Mouse (Mus musculus): ENCODE data around the gene Grik5.

Gene Grik5

DNA sequence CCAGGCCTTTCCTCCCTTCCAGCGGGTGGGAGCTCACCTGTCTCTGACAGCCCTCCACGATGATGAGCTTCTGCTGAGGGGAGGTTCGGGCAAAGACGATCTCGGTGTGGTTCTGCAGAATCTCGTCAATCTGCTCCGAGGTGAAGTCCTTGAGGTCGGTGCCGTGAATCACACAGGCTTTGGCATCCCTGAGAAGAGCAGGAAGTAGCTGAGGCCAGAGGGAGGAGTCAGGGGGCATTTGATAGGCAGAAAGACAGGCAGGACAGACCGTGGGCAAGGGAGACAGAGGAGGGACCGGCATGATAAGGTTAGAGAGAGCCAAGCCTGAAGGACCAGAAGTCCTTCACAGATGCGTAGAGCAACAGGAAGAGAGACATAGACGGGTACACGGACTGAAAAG lies 84.2 kb downstream of the Grik5 start:
- ChIA-PET CTCF (interaction anchor here in 3 of 4 experiments (0.6 to 1.6 kb wide), 7 partner anchors 15 to 116 kb away, joined by 3 to 7 read pairs (median 3); partner anchors contain the start of gene Rabac1 (in 1 of the 3)), POLR2A (interaction anchor here in 3 of 4 experiments (0.5 to 2.3 kb wide), 7 partner anchors 10 to 135 kb away, joined by 3 to 7 read pairs (median 5); partner anchors contain the start of genes Rabac1 (in 1 of the 3) and Rps19 (in 1 of the 3))

DNA sequence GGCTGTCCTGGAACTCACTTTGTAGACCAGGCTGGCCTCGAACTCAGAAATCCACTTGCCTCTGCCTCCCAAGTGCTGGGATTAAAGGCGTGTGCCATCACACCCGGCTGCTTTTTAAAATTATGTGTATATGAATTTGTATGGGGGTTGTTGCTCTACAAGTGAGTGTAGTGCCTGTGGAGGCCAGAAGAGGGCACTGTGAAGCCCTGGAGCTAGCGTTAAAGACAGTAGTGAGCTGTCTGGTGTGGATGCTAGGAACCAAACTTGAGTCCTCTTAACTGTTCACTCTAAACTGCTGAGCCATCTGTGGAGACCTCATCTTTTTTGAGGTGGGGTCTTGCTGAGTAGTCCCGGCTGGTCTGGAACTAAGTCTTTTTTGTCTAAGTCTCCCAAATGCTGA lies 86.3 kb downstream of the Grik5 start:
- POLR2A ChIA-PET = interaction anchor here in 3 of 4 experiments (0.6 to 1.4 kb wide), 6 partner anchors 13 to 146 kb away, joined by 3 to 6 read pairs (median 3); partner anchors contain the start of genes Rabac1 (in 2 of the 3) and Rps19 (in 1 of the 3)
- CTCF ChIA-PET = interaction anchor here (0.5 to 3.4 kb wide), 46 partner anchors 8 to 901 kb away, joined by 3 to 42 read pairs (median 3); partner anchors contain the start of genes Rabac1 (in 3 of the 4), Dmrtc2 (in 1 of the 4) and Lypd4 (in 1 of the 4)

DNA sequence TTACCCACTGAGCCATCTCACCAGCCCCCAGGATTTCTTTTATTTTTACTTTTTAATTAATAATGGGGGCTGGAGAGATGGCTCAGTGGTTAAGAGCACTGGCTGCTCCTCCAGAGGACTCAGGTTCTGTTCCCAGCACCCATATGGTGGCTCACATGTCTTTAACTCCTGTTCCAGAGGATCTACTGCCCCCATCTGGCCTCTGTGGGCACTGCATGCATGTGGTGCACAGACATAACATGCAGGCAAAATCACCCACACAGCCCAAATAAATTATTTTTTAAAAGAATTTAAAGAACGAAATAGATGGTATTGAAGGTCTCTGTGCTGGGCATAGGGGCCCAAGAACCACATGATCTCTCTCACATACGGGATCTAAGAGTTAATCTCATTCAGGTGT lies 87.8 kb downstream of the Grik5 start:
- POLR2A ChIA-PET = interaction anchor here in 3 of 4 experiments (0.5 to 2.6 kb wide), 7 partner anchors 10 to 133 kb away, joined by 3 to 5 read pairs (median 4); partner anchors contain the start of gene Rabac1 (in 1 of the 3)
- CTCF ChIA-PET = interaction anchor here in 3 of 4 experiments (0.6 to 3.4 kb wide), 13 partner anchors 10 to 383 kb away, joined by 3 to 42 read pairs (median 5); partner anchors contain the start of gene Rabac1 (in 1 of the 3)

DNA sequence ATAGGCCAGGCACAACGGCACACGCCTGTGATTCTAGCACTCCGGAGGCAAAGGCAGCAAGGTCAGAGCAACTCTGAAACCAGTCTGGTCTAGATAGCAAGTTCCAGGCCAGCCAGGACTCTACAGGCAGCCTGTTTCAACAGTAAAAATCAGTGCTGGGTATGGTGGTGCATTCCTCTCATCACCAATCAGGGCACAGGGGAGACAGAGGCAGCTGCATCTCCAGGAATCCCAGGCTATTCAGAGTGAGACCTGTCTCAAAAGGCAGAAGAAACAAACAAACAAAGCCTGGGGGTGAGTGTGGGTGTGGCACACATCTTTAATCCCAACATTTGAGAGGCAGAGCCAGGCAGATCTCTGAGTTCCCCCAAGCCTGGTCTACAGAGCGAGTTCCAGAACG lies 88.8 kb downstream of the Grik5 start:
- POLR2A ChIA-PET = interaction anchor here in 3 of 4 experiments (0.6 to 2.6 kb wide), 8 partner anchors 11 to 141 kb away, joined by 3 to 5 read pairs (median 4); partner anchors contain the start of gene Rabac1 (in 1 of the 3)

DNA sequence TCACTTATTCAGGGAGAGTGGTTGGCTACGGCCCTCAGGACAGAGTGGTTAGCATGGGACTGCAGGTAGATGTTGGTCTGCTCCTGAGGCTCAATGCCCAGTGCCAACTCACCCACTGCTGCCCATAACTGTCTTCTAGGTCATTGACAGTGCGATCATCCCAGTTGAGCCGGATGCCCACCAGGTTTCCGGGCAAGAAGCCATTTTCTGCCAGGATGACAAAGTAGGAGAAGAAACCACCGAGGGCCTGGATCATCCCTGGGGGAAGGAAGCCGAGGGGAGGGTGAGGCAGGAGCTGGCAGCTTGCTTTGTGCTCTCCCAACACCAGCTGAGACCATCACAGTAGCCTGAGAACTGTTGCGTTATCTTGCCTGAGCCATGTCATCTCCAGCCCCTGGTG lies 91.7 kb downstream of the Grik5 start:
- CTCF ChIA-PET = no interaction called here
- POLR2A ChIA-PET = no interaction called here

More for the DNA sequence above, 88.8 kb downstream of the Grik5 start:
- CTCF ChIA-PET = interaction anchor here (0.6 to 3.4 kb wide), 15 partner anchors 9 to 401 kb away, joined by 3 to 42 read pairs (median 3); partner anchors contain the start of gene Rabac1 (in 1 of the 4)

DNA sequence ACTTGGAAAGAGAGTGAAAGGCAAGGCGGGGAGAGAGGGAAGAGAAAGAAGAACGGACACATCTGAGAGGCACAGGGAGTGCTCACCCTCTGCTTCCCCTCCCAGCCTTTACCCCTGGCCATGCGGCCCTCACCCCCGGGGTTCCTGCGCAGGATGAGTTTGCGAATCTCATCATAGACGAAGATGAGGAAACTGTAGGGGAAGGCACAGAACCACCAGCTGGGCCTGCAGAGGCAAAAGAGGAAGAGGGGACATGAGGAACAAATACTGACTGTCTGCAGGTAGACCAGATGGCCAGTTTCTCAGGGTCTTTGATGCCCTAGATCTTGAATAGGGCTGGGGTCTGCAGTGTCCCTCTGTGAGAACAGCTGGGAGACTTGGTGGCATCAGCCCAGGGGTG lies 93.4 kb downstream of the Grik5 start:
- CTCF ChIA-PET = no interaction called here
- POLR2A ChIA-PET = interaction anchor here in 1 of 4 experiments (0.5 kb wide), 1 partner anchor 139 kb away, joined by 3 read pairs; no protein-coding TSS in a partner anchor

DNA sequence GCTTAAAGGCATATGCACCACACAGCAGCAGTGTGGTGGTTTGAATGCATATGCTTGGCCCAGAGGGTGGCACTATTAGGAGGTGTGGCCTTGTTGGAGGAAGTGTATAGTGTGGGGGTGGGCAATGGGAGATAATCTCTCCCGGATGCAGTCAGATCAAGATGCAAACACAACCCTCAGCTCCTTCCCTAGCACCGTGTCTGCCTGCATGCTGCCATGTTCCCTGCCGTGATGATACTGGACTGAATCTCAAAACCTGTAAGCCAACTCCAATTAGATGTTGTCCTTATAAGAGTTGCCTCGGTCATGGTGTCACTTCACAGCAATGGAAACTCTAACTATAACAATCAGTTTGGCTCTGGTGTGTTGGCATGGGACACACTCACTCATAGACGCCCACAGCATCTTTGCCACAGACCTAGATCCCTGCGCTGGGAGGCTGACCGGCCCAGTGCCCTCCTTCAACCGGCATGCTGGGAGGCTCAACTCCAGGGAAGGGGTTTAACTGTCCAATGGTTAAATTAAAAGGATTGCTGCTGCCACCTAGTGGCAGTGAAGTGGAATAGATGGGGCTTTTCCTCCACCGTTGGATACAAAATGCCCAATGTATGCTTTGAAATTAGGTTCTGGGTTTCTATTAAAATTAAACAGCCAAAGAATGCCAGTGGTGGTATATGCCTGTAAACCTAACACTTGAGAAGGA lies 97.1 kb downstream of the Grik5 start:
- CTCF ChIA-PET = interaction anchor here in 3 of 4 experiments (0.6 to 3.4 kb wide), 8 partner anchors 9 to 676 kb away, joined by 3 to 42 read pairs (median 4); no protein-coding TSS in a partner anchor
- POLR2A ChIA-PET = interaction anchor here in 3 of 4 experiments (0.6 to 1.4 kb wide), 3 partner anchors 10 to 84 kb away, joined by 3 read pairs; no protein-coding TSS in a partner anchor

DNA sequence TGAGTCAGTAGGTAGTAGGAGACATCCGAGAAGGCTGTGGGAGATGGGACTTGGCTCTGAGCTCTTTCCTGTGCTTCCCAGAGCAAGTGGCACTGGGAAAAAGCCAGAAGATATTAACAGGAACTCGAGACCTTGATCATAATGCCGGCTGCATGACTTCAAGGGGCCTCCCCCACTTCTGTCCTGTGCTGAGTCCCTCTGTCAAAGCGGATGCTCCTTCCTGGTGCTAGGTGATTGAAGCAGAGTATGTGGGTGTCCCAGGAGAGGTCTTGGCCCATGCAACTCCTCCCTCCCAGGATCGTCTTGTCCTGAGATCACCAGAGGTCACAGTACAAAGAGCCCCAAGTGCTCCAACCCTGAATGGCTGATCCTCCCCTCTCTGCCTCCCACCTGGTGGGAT lies 98.2 kb downstream of the Grik5 start:
- POLR2A ChIA-PET = interaction anchor here in 2 of 4 experiments (0.6 to 3.1 kb wide), 7 partner anchors 67 to 265 kb away, joined by 3 to 21 read pairs (median 3); no protein-coding TSS in a partner anchor
- CTCF ChIA-PET = interaction anchor here in 2 of 4 experiments (0.8 to 3.5 kb wide), 9 partner anchors 10 to 198 kb away, joined by 3 to 42 read pairs (median 5); partner anchors contain the start of gene Rps19 (in 1 of the 2)

DNA sequence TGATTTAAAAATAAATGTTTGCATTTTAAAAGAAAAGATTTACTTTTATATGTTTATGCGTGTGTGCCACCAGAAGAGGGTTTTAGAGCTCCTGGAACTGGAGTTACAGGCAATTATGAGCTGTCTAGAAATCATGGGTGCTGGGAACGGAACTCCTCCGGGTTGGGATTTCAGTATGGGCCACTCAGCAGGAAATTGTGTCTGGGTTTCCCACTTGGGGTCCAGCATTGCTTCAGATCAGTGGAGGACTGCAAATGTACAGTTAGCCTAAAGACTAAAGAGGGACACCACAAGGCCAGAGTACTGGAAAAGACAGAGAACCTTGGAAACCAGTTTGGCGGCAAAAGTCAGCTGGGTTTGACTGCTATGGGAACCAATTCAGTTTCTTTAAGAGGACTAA lies 98.9 kb downstream of the Grik5 start:
- CTCF ChIA-PET = interaction anchor here (0.5 to 3.5 kb wide), 51 partner anchors 9 to 781 kb away, joined by 3 to 42 read pairs (median 4); partner anchors contain the start of genes B9d2 (in 1 of the 4), Cic (in 1 of the 4), Hnrnpul1 (in 1 of the 4) and Irgq (in 1 of the 4)

DNA sequence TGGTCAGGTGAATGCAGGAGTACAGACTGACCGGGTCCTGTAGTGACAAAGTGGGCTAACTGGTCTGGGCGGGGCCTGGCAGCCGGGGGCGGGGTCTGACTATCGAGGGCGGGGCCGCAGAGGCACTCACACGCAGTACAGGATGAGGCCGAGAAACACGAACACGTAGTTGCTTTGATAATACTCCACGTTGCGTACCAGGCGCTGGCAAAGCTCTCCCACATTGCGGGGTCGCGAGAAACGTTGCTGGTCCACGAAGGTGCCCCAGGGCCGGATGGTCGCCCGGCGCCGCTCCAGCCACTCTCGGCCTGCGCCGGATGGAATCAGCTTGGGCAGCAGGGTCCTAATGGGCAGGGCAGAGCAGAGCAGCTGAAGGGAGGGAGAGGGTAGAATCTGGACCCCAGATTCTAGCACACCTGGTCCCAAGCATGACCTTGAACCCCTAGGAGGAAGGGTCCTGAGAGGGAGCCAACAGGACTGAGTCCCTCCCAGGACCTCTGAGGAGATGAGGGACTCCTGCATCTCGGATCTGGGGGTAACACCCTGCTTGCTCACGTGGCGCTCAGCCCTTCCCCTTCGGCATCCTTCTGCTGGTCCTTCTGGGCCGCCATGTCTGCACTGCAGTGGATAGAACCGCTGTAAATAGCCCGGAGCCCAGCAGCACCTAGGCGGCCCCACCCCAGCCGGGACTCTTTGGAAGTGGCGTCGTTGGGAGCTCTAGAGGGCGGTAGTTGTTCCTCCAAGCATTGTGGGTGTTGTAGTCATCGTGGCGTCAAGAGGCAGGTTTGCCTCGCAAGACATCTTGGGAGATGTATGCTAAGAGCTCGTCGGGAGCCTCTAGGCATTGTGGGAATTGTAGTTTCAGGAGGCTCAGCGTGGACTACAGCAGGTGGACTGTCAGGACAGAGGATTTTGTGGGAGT lies 99.9 kb downstream of the Grik5 start, which contains the start of gene Rabac1:
TSS of gene Rabac1 (minus strand) at position 783 of the 922 bp plus-strand sequence.
- ChIA-PET CTCF (interaction anchor here (0.5 to 3.5 kb wide), 72 partner anchors 10 to 782 kb away, joined by 3 to 42 read pairs (median 4); partner anchors contain the start of genes B9d2 (in 1 of the 4), Cic (in 1 of the 4), Dmrtc2 (in 1 of the 4) and Ethe1 (in 1 of the 4)), POLR2A (interaction anchor here (0.6 to 3.3 kb wide), 83 partner anchors 10 to 812 kb away, joined by 3 to 52 read pairs (median 4); partner anchors contain the start of genes Rps19 (in 3 of the 4), Dmrtc2 (in 2 of the 4), Lypd4 (in 2 of the 4) and Phldb3 (in 2 of the 4))

More for the DNA sequence above, 98.9 kb downstream of the Grik5 start:
- POLR2A ChIA-PET = interaction anchor here (0.6 to 3.3 kb wide), 53 partner anchors 9 to 766 kb away, joined by 3 to 52 read pairs (median 5); partner anchors contain the start of genes Phldb3 (in 2 of the 4), Rps19 (in 2 of the 4), Smg9 (in 2 of the 4) and Cic (in 1 of the 4)

DNA sequence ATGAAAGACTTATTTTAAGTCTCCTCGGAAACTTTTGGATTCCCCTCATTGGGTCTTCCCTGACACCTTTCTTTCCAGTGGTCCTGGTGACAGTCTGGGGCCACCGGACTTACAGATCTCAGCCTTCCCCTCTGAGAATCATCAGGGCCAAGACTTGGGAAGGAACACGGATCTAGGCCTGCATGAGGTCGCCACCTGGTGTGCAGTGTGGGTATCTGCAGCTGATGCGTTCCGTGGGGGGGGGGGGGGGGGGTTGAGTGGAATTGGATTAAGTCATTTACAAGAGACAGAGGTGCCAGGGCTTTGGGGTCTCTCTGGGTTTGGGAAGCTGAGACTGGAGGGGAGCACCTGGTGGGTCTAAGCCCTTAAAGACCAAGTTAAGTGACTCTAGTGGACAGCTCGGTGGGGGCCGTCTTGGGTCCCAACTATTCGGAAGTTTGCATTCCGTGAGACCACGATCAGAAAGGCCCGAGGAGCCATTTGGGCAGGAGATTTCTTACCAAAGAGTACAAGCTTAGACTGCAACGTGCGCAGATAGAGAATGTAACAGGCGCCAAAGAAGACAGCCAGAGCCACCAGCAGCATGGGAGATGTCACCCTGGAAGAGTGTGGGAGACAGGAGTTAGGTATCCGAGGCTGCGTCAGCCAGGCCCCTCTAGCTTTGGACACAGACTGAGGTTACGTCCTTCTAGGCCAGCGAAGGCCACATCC lies 100.7 kb downstream of the Grik5 start:
- CTCF ChIA-PET = interaction anchor here (0.5 to 3.5 kb wide), 30 partner anchors 9 to 609 kb away, joined by 3 to 42 read pairs (median 4); partner anchors contain the start of genes Ethe1 (in 1 of the 4) and Zfp575 (in 1 of the 4)
- POLR2A ChIA-PET = interaction anchor here (0.7 to 3.3 kb wide), 28 partner anchors 17 to 462 kb away, joined by 3 to 52 read pairs (median 5); partner anchors contain the start of genes Rps19 (in 3 of the 4), Dmrtc2 (in 1 of the 4) and Lypd4 (in 1 of the 4)

DNA sequence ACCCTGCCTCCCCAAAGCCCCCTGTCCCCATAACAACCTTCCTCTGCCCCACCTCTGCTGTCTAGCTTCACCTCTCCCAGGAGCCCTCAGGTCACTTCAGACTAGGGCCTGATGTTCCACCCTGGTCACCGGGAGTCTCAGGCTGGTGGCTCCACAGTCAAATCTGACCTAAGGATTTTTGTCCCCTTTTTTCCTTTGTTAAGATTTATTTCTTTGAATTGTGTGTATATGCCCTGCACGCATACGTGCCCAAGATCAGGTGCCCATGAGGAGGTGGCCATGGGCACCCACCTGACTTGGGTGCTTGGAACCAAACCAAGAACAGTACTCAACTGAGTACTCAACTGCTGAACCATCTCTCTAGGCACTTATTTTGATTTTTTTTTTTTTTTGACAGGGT lies 101.8 kb downstream of the Grik5 start:
- CTCF ChIA-PET = interaction anchor here in 2 of 4 experiments (1.4 to 3.4 kb wide), 3 partner anchors 80 to 308 kb away, joined by 3 to 28 read pairs (median 19); no protein-coding TSS in a partner anchor
- POLR2A ChIA-PET = interaction anchor here in 1 of 4 experiments (2.8 to 3.3 kb wide), 2 partner anchors 20 to 85 kb away, joined by 12 to 35 read pairs; partner anchors contain the start of gene Rps19

DNA sequence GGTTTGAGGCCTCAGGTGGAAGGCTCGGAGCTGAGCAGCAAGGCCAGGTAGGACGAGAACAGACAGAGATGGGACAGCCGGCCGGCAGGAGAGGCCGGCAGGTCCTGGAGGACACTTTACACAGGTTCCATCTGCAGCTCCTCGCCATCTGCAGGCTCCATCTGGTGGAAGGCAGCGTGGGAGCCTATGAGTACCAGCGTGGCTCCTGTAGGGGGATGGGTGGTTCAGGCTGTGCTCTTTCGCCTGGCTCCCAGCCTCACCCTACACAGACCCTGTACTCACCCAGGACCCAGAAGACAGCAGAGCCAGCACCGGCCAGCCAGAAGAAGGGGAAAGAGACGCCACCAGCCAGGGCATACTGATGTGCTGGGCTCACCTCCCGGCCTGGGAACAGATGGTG lies 102.3 kb downstream of the Grik5 start:
- CTCF ChIA-PET = interaction anchor here in 3 of 4 experiments (0.6 to 1.8 kb wide), 4 partner anchors 117 to 307 kb away, joined by 4 to 6 read pairs (median 4); no protein-coding TSS in a partner anchor
- POLR2A ChIA-PET = interaction anchor here in 1 of 4 experiments (1.1 to 1.4 kb wide), 2 partner anchors 80 to 117 kb away, joined by 3 read pairs; no protein-coding TSS in a partner anchor

DNA sequence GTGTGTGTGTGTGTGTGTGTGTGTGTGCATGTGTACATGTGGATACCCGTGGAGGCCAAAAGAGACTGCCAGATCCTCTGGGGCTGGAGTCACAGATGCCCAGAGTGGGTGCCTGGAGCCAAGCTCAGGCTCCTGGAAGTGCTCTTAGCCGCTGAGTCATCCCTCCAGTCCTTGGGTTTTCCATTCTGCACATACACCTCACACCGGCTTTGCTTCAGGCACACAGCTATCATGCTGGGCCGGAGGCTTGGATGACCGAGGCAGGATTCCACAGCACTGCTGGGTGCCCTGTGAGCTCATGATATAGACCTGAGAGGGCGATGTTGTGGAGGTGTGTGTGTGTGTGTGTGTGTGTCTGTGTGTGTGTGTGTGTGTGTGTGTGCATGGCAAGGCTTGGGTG lies 103.7 kb downstream of the Grik5 start:
- ChIA-PET POLR2A (interaction anchor here in 3 of 4 experiments (0.6 to 1.4 kb wide), 6 partner anchors 78 to 436 kb away, joined by 3 to 5 read pairs (median 3); no protein-coding TSS in a partner anchor), CTCF (interaction anchor here (0.6 to 1.8 kb wide), 12 partner anchors 11 to 533 kb away, joined by 3 to 10 read pairs (median 4); partner anchors contain the start of gene Arhgef1 (in 1 of the 4))

DNA sequence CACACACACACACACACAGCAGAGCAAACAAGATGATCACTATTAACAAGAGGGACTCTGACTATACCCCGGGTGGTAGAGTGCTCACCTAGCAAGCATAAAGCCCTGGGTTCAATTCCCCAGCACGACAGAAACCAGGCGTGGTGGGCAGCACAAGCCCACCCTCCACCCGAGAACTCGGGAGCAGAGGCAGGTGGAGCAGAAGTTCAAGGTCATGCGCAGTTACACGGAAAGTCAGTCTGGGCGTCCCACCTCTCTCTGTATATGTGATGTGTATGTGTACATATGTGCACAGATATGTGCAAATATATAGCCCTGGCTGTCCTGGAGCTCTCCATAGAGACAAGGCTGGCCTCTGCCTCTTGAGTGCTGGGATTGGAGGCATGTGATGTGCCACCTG lies 104.2 kb downstream of the Grik5 start:
- ChIA-PET CTCF (interaction anchor here (0.6 to 1.7 kb wide), 8 partner anchors 10 to 150 kb away, joined by 3 to 10 read pairs (median 3); no protein-coding TSS in a partner anchor), POLR2A (interaction anchor here in 3 of 4 experiments (0.6 to 1.0 kb wide), 5 partner anchors 77 to 435 kb away, joined by 3 to 5 read pairs (median 3); no protein-coding TSS in a partner anchor)

Data from embryonic stem cell, embryonic (primary cell).